Mouse (Mus musculus) forebrain, embryonic 16.5 days (tissue): ENCODE results near the gene Cstf2. TPM values are rescaled to one million over a fixed set of nuclear protein-coding genes. Genes with fewer than 3 reads are reported as not detected.

Source experiments
- ATAC-seq: fragments of 200-750 bp; cut with Nextera tagmentation; 2 replicates; pipeline ENCODE4 v1.8.0; 2017; ENCODE audit warnings: mild to moderate bottlenecking, moderate library complexity
- H3K27ac ChIP-seq: fragments of 300-500 bp; sonication (generic); 2 replicates; pipeline ENCODE4 v1.5.1; 2014; ENCODE audit warnings: low read length, control low read depth
- H3K27me3 ChIP-seq: fragments of 300-500 bp; sonication (generic); replicated peaks from 2 replicates; pipeline ENCODE4 v1.6.1; 2014; ENCODE audit warnings: low read length; ENCODE audit not compliant: control insufficient read depth, insufficient read depth
- H3K36me3 ChIP-seq: fragments of 300-500 bp; sonication (generic); 2 replicates; pipeline ENCODE4 v1.6.1; 2014; ENCODE audit not compliant: control insufficient read depth, insufficient read depth
- H3K4me1 ChIP-seq: fragments of 300-500 bp; sonication (generic); replicated peaks from 2 replicates; pipeline ENCODE4 v1.6.1; 2014; ENCODE audit warnings: low read length; ENCODE audit not compliant: control insufficient read depth, insufficient read depth
- H3K4me2 ChIP-seq: fragments of 300-500 bp; sonication (generic); 2 replicates; pipeline ENCODE4 v1.6.1; 2014; ENCODE audit warnings: mild to moderate bottlenecking, low read length, control low read depth
- H3K4me3 ChIP-seq: fragments of 300-500 bp; sonication (generic); replicated peaks from 2 replicates; pipeline ENCODE4 v1.5.1; 2014; ENCODE audit warnings: mild to moderate bottlenecking, low read length, control low read depth
- H3K9ac ChIP-seq: fragments of 300-500 bp; sonication (generic); replicated peaks from 2 replicates; pipeline ENCODE4 v1.6.1; 2014; ENCODE audit warnings: low read depth, low read length, control low read depth
- H3K9me3 ChIP-seq: fragments of 300-500 bp; sonication (generic); 2 replicates; pipeline ENCODE4 v1.6.1; 2016; ENCODE audit warnings: low read length; ENCODE audit not compliant: control insufficient read depth
- WGBS: fragments of 180-500 bp; shearing (Covaris S2); extraction: QIAGEN DNeasy Blood & Tissue Kit; methylation state at CpG from one replicate; pipeline ENCODE4 v1.1.7; 2014; 5-methylcytosine and 5-hydroxymethylcytosine counted together
- microRNA-seq: library from miRNA; unstranded; fragments of <30 nt; microRNA quantifications from one replicate; pipeline ENCODE4, GENCODE M21; 2017
- polyA plus RNA-seq: library from polyadenylated mRNA; unstranded; fragments of >200 nt; fragmentation: Nextera tagmentation; extraction: Ambion mirVana; gene quantifications from 2 replicates; pipeline ENCODE4 v1.2.1, GENCODE M21; 2015

Cstf2 gene
- polyA plus RNA-seq, 1 experiment from 2014 or later, result 61.0 TPM

DNA sequence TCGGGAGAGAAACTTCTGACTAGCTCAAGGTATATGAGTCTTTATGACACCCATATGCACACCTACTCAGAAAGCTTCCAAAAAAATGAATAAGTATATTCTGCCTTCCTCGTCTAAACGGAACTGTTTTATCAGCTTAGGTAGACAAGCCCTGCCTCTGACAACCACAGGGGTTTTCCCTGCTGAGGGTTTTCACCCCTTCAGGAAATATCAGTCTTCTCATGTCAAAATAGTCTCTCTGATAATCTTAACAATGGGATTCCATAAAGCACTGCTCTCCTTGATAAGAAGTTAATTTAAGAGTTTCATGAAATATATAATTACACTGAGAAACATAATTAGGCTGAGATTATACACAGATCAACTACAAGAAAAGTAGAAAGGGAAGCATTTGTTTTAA is 52.8 kb downstream of the Cstf2 start:
- 81% methylated on average over 3 of the region's 3 CpGs for WGBS
- Histone ChIP-seq H3K27ac (no peak overlapping the region), H3K4me3 (no peak overlapping the region), H3K4me2 (no peak overlapping the region), H3K36me3 (no peaks in the 10 kb centered on the region), H3K9me3 (no peaks in the 10 kb centered on the region), H3K4me1 (no peaks in the 10 kb centered on the region), H3K27me3 (no peaks in the 10 kb centered on the region), H3K9ac (no peak overlapping the region)
- ATAC-seq, result no peak

- Histone ChIP-seq H3K27ac (no peak overlapping the region), H3K4me1 (no peaks in the 10 kb centered on the region), H3K9ac (no peak overlapping the region), H3K4me2 (no peak overlapping the region), H3K27me3 (no peaks in the 10 kb centered on the region), H3K36me3 (no peaks in the 10 kb centered on the region), H3K4me3 (no peak overlapping the region), H3K9me3 (no peaks in the 10 kb centered on the region)
- 72% methylated on average over 3 of the region's 3 CpGs for WGBS
- ATAC-seq, result no peak
These were observed 57.4 kb downstream of the Cstf2 start for GRCm38 (mm10) chrX:134116417-134116816.

DNA sequence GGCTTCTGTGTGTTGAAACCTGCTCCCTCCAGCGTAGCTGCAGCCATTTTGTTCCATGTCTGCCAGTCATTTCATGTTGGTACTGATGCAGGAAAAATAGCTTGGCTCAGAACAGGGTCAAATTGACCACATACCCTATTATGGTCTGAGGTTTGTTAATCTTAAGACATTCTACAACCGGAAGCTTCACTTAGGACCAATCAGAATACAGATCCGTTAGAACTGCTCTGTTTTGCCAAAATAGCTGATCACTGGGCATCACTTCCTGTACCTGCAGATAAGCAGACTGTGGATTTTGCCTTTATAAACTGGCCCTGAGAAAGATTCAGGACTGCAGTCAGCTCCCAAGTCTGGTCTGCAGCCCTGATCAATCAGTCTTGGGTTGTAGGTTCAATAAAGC is 69.6 kb downstream of the Cstf2 start:
- Histone ChIP-seq H3K27ac (no peak overlapping the region), H3K4me1 (no peaks in the 10 kb centered on the region), H3K4me2 (no peak overlapping the region), H3K4me3 (no peak overlapping the region), H3K27me3 (0 out of 2 replicates have a peak, but pooled peaks cover 2% of the 10 kb centered on the region), H3K9ac (no peak overlapping the region), H3K36me3 (no peaks in the 10 kb centered on the region), H3K9me3 (no peaks in the 10 kb centered on the region)
- no peak for ATAC-seq
- WGBS, result 87% methylated on average over 3 of the region's 3 CpGs

DNA sequence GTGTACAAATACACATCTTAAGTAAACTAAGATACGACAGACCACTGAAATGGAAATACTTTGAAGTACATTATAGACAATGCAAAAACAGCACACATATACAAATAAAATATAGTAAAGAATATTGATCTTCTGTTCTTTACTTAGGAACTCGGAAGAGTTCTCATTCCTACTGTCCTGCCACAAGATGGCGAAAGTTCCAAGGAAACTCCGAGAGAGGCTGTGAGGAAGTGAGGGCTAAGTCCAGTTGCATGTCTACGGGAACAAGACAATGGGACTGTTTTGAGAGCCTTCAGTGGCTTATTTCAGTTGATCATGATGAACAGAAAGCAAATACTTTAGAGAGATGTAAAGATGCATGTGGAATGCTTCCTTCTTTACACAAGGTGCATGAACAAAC is 73.3 kb downstream of the Cstf2 start:
- Histone ChIP-seq H3K27ac (no peak overlapping the region), H3K9ac (no peak overlapping the region), H3K27me3 (peaks cover 2% of the 10 kb centered on the region; the same call in 1 of the 2 replicates), H3K4me3 (no peak overlapping the region), H3K36me3 (no peaks in the 10 kb centered on the region), H3K4me1 (no peaks in the 10 kb centered on the region), H3K4me2 (no peak overlapping the region), H3K9me3 (no peaks in the 10 kb centered on the region)
- 25% methylated on average over 5 of the region's 5 CpGs for WGBS
- no peak for ATAC-seq

- H3K9me3 ChIP-seq, result no peaks in the 10 kb centered on the region
- ATAC-seq, result no peak
- no peaks in the 10 kb centered on the region for H3K4me1 ChIP-seq
- no peak overlapping the region for H3K9ac ChIP-seq
- no peaks in the 10 kb centered on the region; the same call in 1 of the 2 replicates for H3K27me3 ChIP-seq
- no peak overlapping the region for H3K4me3 ChIP-seq
- no peak overlapping the region for H3K4me2 ChIP-seq
- H3K36me3 ChIP-seq, result no peaks in the 10 kb centered on the region
- WGBS, result 47% methylated on average over 3 of the region's 3 CpGs
- H3K27ac ChIP-seq, result no peak overlapping the region
These were observed 74.8 kb downstream of the Cstf2 start for GRCm38 (mm10) chrX:134133821-134134220.

Small RNAs within 50 kb of the gene (microRNA-seq; reads per million reads assigned to microRNA genes)
- gene Mir3112, result not detected

Other genes with a start within 250 kb of the Cstf2 start
- gene Tnmd, start 208.2 kb upstream of the Cstf2 start, polyA plus RNA-seq, result 0.30 and 1.1 TPM in 2 replicates
- 241 and 252 TPM in 2 replicates for gene Tspan6, start 160.8 kb upstream of the Cstf2 start, polyA plus RNA-seq
- 0.47 and 0.81 TPM in 2 replicates for gene Srpx2, start 150.8 kb upstream of the Cstf2 start, polyA plus RNA-seq
- 0.46 and 0.47 TPM in 2 replicates for gene Sytl4, start 77.4 kb upstream of the Cstf2 start, polyA plus RNA-seq
- gene Xkrx, start 102.9 kb downstream of the Cstf2 start, polyA plus RNA-seq, result 0.16 and 0.48 TPM in 2 replicates
- not detected in 2 replicates for gene Arl13a, start 128.3 kb downstream of the Cstf2 start, polyA plus RNA-seq
- 0.14 TPM in 1 of 2 replicates, not detected in the other for gene Nox1, start 162.8 kb downstream of the Cstf2 start, polyA plus RNA-seq
- 5.2 and 6.2 TPM in 2 replicates for gene Trmt2b, start 217.8 kb downstream of the Cstf2 start, polyA plus RNA-seq
- gene Tmem35a, start 236.0 kb downstream of the Cstf2 start, polyA plus RNA-seq, result 127 and 134 TPM in 2 replicates
- 10.6 and 14.0 TPM in 2 replicates for gene Cenpi, start 248.9 kb downstream of the Cstf2 start, polyA plus RNA-seq